Mouse (Mus musculus) kidney, adult 18-20 months (tissue): ENCODE measurements at regions not wholly inside any gene's neighbourhood (a gene's known extent, or its start where the extent isn't known, plus 50 kb on each side); places are given as distances from the start of the nearest gene placed in this dataset.

Experiments
- DNase-seq: peaks from one replicate; pipeline ENCODE4 v3.0.0; 2021

- DNase-seq: no peak
These were observed 254.9 kb downstream of the Btg1 start for GRCm38 (mm10) chr10:96871559-96872160.

GRCm38 (mm10) chr10:96874646-96875045, 257.8 kb downstream of the Btg1 start:
- DNase-seq: no peak

- DNase-seq: no peak
These were observed 258.9 kb downstream of the Btg1 start for GRCm38 (mm10) chr10:96875676-96876075.

- no peak for DNase-seq
These were observed 262.6 kb downstream of the Btg1 start for GRCm38 (mm10) chr10:96879425-96879824.

GRCm38 (mm10) chr10:96880771-96881170, 264.0 kb downstream of the Btg1 start:
- DNase-seq: no peak

- no peak for DNase-seq
These were observed 264.4 kb downstream of the Btg1 start for GRCm38 (mm10) chr10:96881212-96881611.

GRCm38 (mm10) chr10:96881660-96882059, 264.9 kb downstream of the Btg1 start:
- DNase-seq: no peak

GRCm38 (mm10) chr10:96901150-96901549, 284.3 kb downstream of the Btg1 start:
- DNase-seq: no peak

- no peak for DNase-seq
These were observed 288.4 kb downstream of the Btg1 start for GRCm38 (mm10) chr10:96905098-96905809.

- no peak for DNase-seq
These were observed 293.0 kb downstream of the Btg1 start for GRCm38 (mm10) chr10:96909661-96910315.

- DNase-seq: no peak
These were observed 304.4 kb downstream of the Btg1 start for GRCm38 (mm10) chr10:96921181-96921580.

GRCm38 (mm10) chr10:96924266-96924672, 307.5 kb downstream of the Btg1 start:
- no peak for DNase-seq

- DNase-seq: no peak
These were observed 307.9 kb downstream of the Btg1 start for GRCm38 (mm10) chr10:96924722-96925121.

GRCm38 (mm10) chr10:96925771-96926170, 309.0 kb downstream of the Btg1 start:
- no peak for DNase-seq

GRCm38 (mm10) chr10:96934661-96935060, 317.9 kb downstream of the Btg1 start:
- DNase-seq: peak; percentile 70

- DNase-seq: no peak
These were observed 324.2 kb downstream of the Btg1 start for GRCm38 (mm10) chr10:96940887-96941518.

- DNase-seq: no peak
These were observed 327.4 kb downstream of the Btg1 start for GRCm38 (mm10) chr10:96944229-96944628.

GRCm38 (mm10) chr10:96947971-96948370, 331.2 kb downstream of the Btg1 start:
- DNase-seq: no peak

GRCm38 (mm10) chr10:96948871-96949270, 332.1 kb downstream of the Btg1 start:
- no peak for DNase-seq

GRCm38 (mm10) chr10:96955036-96955775, 338.4 kb downstream of the Btg1 start:
- no peak for DNase-seq

GRCm38 (mm10) chr10:96955776-96956448, 339.1 kb downstream of the Btg1 start:
- no peak for DNase-seq

- DNase-seq: no peak
These were observed 339.6 kb downstream of the Btg1 start for GRCm38 (mm10) chr10:96956449-96956834.
